Mouse (Mus musculus): ENCODE data around the gene Arf5. TPM values are rescaled to one million over a fixed set of nuclear protein-coding genes. Genes with fewer than 3 reads are reported as not detected.

Arf5 gene
- 359 and 364 TPM in 2 replicates for polyA plus RNA-seq (2016; fragmentation: Nextera tagmentation; extraction: Ambion mirVana)

- peak; percentile 50; the same call in 1 of the 2 replicates for ATAC-seq (ENCODE audit: insufficient number of reproducible peaks, insufficient read depth, low FRiP score, low TSS enrichment)
- WGBS: under 1% methylated on average over 30 of the region's 42 CpGs
- no peaks in the 10 kb centered on the region for H3K9me3 ChIP-seq
Observed at GRCm38 (mm10) chr6:28423313-28423712, at the start of gene Arf5. TSS of gene Arf5 (plus strand) at chr6:28423560.

DNA sequence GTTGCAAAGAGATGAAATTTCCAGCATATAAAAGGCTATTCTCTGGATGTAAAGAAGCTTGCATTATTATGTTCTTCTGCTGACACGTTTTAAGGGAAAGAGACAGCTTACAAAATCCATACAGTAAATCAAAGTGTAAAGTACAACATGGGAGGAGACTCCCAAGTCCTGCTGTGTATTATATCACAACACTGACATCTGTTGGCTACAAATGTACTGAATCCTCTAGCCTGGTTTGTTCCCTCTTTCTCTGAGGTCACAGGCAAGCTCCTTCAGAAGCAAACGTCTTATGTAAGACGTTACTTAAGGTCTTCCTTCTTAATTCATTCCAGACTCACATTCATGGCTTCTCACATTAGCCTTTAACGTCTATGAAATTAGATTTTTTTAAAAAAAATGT is 41.4 kb upstream of the Arf5 start:
- Histone ChIP-seq H3K36me3 (no peaks in the 10 kb centered on the region), H3K4me3 (no peak overlapping the region), H3K4me1 (no peaks in the 10 kb centered on the region), H3K9me3 (no peaks in the 10 kb centered on the region), H3K9ac (no peak overlapping the region), H3K27ac (no peak overlapping the region), H3K4me2 (replicated peaks) (no peak overlapping the region), H3K27me3 (no peaks in the 10 kb centered on the region)
- no peak for ATAC-seq (ENCODE audit: insufficient number of reproducible peaks, insufficient read depth, low FRiP score, low TSS enrichment)
- 29% methylated on average over 4 of the region's 4 CpGs for WGBS

More at GRCm38 (mm10) chr6:28423313-28423712, at the start of gene Arf5:
- Histone ChIP-seq H3K4me3 (peak within 1 kb of the TSS; percentile 90), H3K4me2 (replicated peaks) (peak within 1 kb of the TSS; percentile 64), H3K27ac (peak within 1 kb of the TSS; percentile 79), H3K9ac (peak within 1 kb of the TSS; percentile 97), H3K27me3 (no peaks in the 10 kb centered on the region), H3K36me3 (peaks cover 26% of the 10 kb centered on the region), H3K4me1 (peaks cover 30% of the 10 kb centered on the region)

DNA sequence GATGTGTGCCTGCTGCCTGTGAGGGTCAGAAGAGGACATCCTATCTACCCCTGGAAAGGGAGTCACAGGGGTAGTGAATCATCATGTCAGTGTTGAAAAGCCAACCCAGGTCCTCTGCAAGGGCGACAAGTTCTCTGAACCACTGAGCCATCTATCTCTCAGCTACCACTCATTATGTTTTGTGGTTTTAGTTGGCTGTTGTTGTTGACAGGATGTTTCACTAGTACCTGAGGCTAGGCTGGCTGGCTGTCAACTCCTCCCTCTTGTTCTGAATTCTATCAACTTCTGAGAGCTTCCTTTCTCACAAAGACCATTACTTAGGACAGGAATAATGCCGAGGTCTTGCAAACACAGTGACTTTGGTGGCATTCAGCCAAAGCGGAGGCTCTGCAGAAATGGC is 38.2 kb upstream of the Arf5 start:
- Histone ChIP-seq H3K9me3 (no peaks in the 10 kb centered on the region), H3K9ac (no peak overlapping the region), H3K36me3 (no peaks in the 10 kb centered on the region), H3K4me2 (replicated peaks) (no peak overlapping the region), H3K4me1 (no peaks in the 10 kb centered on the region), H3K27ac (no peak overlapping the region), H3K4me3 (no peak overlapping the region), H3K27me3 (no peaks in the 10 kb centered on the region)
- WGBS: 86% methylated on average over 3 of the region's 3 CpGs
- no peak for ATAC-seq (ENCODE audit: insufficient number of reproducible peaks, insufficient read depth, low FRiP score, low TSS enrichment)

GRCm38 (mm10) chr6:28389038-28389437 is 34.3 kb upstream of the Arf5 start:
- Histone ChIP-seq H3K4me2 (replicated peaks) (no peak overlapping the region), H3K36me3 (no peaks in the 10 kb centered on the region)
- no peak for ATAC-seq (ENCODE audit: insufficient number of reproducible peaks, insufficient read depth, low FRiP score, low TSS enrichment)

GRCm38 (mm10) chr6:28396051-28396852 is 27.1 kb upstream of the Arf5 start:
- whole genome bisulfite sequencing: 22% methylated on average over 15 of the region's 15 CpGs
- Histone ChIP-seq H3K4me2 (replicated peaks) (peak overlapping the region; percentile 78; the same call in 1 of the 2 replicates), H3K27me3 (peaks cover 28% of the 10 kb centered on the region), H3K36me3 (no peaks in the 10 kb centered on the region), H3K9ac (no peak overlapping the region), H3K4me1 (no peaks in the 10 kb centered on the region), H3K27ac (no peak overlapping the region), H3K9me3 (no peaks in the 10 kb centered on the region), H3K4me3 (peak overlapping the region; percentile 37)
- no peak for ATAC-seq (ENCODE audit: insufficient number of reproducible peaks, insufficient read depth, low FRiP score, low TSS enrichment)

More at GRCm38 (mm10) chr6:28389038-28389437, 34.3 kb upstream of the Arf5 start:
- 86% methylated on average over 3 of the region's 3 CpGs for WGBS
- H3K4me1 ChIP-seq: no peaks in the 10 kb centered on the region
- no peak overlapping the region for H3K4me3 ChIP-seq
- no peaks in the 10 kb centered on the region for H3K27me3 ChIP-seq
- H3K9ac ChIP-seq: no peak overlapping the region
- no peaks in the 10 kb centered on the region for H3K9me3 ChIP-seq
- no peak overlapping the region for H3K27ac ChIP-seq

GRCm38 (mm10) chr6:28396853-28397457 is 26.4 kb upstream of the Arf5 start:
- Histone ChIP-seq H3K4me3 (peak overlapping the region; percentile 37), H3K9ac (no peak overlapping the region; the same call in 1 of the 2 replicates), H3K27ac (no peak overlapping the region), H3K4me1 (no peaks in the 10 kb centered on the region), H3K36me3 (no peaks in the 10 kb centered on the region), H3K27me3 (peaks cover 28% of the 10 kb centered on the region), H3K4me2 (replicated peaks) (peak overlapping the region; percentile 78), H3K9me3 (no peaks in the 10 kb centered on the region)
- 2% methylated on average over 19 of the region's 19 CpGs for WGBS
- no peak for ATAC-seq (ENCODE audit: insufficient number of reproducible peaks, insufficient read depth, low FRiP score, low TSS enrichment)

GRCm38 (mm10) chr6:28397681-28398203 is 25.6 kb upstream of the Arf5 start, which contains the start of gene Zfp800:
TSS of gene Zfp800 (minus strand) at chr6:28398005.
- H3K4me2 ChIP-seq (replicated peaks): peak within 1 kb of the TSS; percentile 78
- H3K27ac ChIP-seq: no peak within 1 kb of the TSS
- WGBS: under 1% methylated on average over 33 of the region's 33 CpGs
- H3K9me3 ChIP-seq: no peaks in the 10 kb centered on the region
- H3K9ac ChIP-seq: peak within 1 kb of the TSS; percentile 42
- peak; percentile 77; the same call in 1 of the 2 replicates for ATAC-seq (ENCODE audit: insufficient number of reproducible peaks, insufficient read depth, low FRiP score, low TSS enrichment)
- peaks cover 28% of the 10 kb centered on the region for H3K27me3 ChIP-seq
- peak within 1 kb of the TSS; percentile 37 for H3K4me3 ChIP-seq
- H3K4me1 ChIP-seq: no peaks in the 10 kb centered on the region
- no peaks in the 10 kb centered on the region for H3K36me3 ChIP-seq

GRCm38 (mm10) chr6:28398726-28399125 is 24.6 kb upstream of the Arf5 start:
- Histone ChIP-seq H3K9me3 (no peaks in the 10 kb centered on the region), H3K9ac (no peak overlapping the region), H3K4me1 (no peaks in the 10 kb centered on the region), H3K27me3 (peaks cover 28% of the 10 kb centered on the region), H3K4me3 (no peak overlapping the region), H3K36me3 (no peaks in the 10 kb centered on the region), H3K27ac (no peak overlapping the region), H3K4me2 (replicated peaks) (no peak overlapping the region)
- WGBS: 89% methylated on average over 3 of the region's 3 CpGs
- no peak for ATAC-seq (ENCODE audit: insufficient number of reproducible peaks, insufficient read depth, low FRiP score, low TSS enrichment)

GRCm38 (mm10) chr6:28399791-28400190 is 23.6 kb upstream of the Arf5 start:
- Histone ChIP-seq H3K9me3 (no peaks in the 10 kb centered on the region), H3K4me2 (replicated peaks) (no peak overlapping the region), H3K4me1 (no peaks in the 10 kb centered on the region), H3K4me3 (no peak overlapping the region), H3K36me3 (no peaks in the 10 kb centered on the region), H3K27ac (no peak overlapping the region), H3K9ac (no peak overlapping the region), H3K27me3 (peaks cover 28% of the 10 kb centered on the region)
- 88% methylated on average over 4 of the region's 4 CpGs for WGBS
- ATAC-seq (ENCODE audit: insufficient number of reproducible peaks, insufficient read depth, low FRiP score, low TSS enrichment): no peak

- H3K36me3 ChIP-seq: peaks cover 3% of the 10 kb centered on the region; the same call in 1 of the 2 replicates
- no peak for ATAC-seq (ENCODE audit: insufficient number of reproducible peaks, insufficient read depth, low FRiP score, low TSS enrichment)
- H3K4me3 ChIP-seq: no peak overlapping the region
- no peak overlapping the region for H3K27ac ChIP-seq
- H3K4me1 ChIP-seq: no peaks in the 10 kb centered on the region
- H3K4me2 ChIP-seq (replicated peaks): no peak overlapping the region
- H3K9me3 ChIP-seq: no peaks in the 10 kb centered on the region
- no peak overlapping the region for H3K9ac ChIP-seq
- no peaks in the 10 kb centered on the region for H3K27me3 ChIP-seq
- WGBS: 86% methylated on average over 9 of the region's 9 CpGs
Observed at GRCm38 (mm10) chr6:28410053-28410452, 13.3 kb upstream of the Arf5 start.

DNA sequence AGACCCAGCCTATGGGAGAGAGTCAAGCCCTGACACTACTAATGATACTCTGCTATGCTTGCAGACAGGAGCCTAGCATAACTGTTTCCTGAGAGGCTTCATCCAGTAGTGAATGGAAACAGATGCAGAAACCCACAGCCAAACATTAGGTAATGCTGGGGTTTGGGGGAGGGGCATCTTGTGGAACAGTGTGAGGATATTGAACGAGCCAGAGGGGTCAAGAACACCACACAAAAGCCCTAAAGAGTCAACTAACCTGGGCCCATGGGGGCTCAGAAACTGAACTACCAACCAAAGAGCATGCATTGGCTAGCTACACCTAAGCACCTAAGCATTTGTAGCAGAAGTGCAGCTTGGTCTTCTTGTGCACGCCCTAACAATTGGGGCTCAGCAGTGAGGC is 12.1 kb upstream of the Arf5 start:
- WGBS: 69% methylated on average over 2 of the region's 2 CpGs
- H3K27me3 ChIP-seq: no peaks in the 10 kb centered on the region
- no peak for ATAC-seq (ENCODE audit: insufficient number of reproducible peaks, insufficient read depth, low FRiP score, low TSS enrichment)
- no peaks in the 10 kb centered on the region for H3K9me3 ChIP-seq
- no peaks in the 10 kb centered on the region for H3K4me1 ChIP-seq
- H3K27ac ChIP-seq: no peak overlapping the region
- no peak overlapping the region for H3K4me3 ChIP-seq
- H3K36me3 ChIP-seq: peaks cover 14% of the 10 kb centered on the region
- no peak overlapping the region for H3K9ac ChIP-seq
- H3K4me2 ChIP-seq (replicated peaks): no peak overlapping the region

DNA sequence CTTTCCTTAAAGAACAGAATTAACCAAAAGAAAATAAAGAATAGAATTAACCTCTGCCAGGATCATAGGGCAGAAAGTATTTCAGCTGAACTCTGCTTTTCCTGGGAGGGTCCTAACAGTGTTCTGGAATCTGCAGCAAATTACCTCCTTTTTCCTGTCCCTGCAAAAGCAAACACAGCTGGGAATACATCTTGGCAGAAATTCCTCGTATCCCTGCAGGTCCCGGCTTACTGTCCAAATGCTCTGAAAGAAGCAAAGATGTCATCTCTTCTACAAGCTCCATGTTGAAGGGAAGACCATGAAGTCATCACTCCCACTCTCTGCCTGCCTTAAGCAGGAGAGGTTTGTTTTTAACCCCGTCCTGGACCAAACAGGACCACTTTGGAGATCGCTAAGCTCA is 6.4 kb upstream of the Arf5 start:
- no peak overlapping the region for H3K27ac ChIP-seq
- no peak overlapping the region for H3K4me2 ChIP-seq (replicated peaks)
- H3K4me1 ChIP-seq: peaks cover 20% of the 10 kb centered on the region
- no peaks in the 10 kb centered on the region for H3K9me3 ChIP-seq
- no peak overlapping the region for H3K9ac ChIP-seq
- H3K4me3 ChIP-seq: no peak overlapping the region
- peaks cover 40% of the 10 kb centered on the region for H3K36me3 ChIP-seq
- WGBS: 71% methylated on average over 4 of the region's 4 CpGs
- no peaks in the 10 kb centered on the region for H3K27me3 ChIP-seq
- ATAC-seq (ENCODE audit: insufficient number of reproducible peaks, insufficient read depth, low FRiP score, low TSS enrichment): no peak
